Mouse (Mus musculus): ENCODE results near the gene Serping1.
"Not testable (repeated sequence)": the region's sequence is repeated elsewhere in the genome, so short reads cannot be mapped to it uniquely, and the experiment has no call there.

Gene Serping1

GRCm38 (mm10) chr2:84775241-84775640, at the start of gene Serping1:
Gene Serping1, minus strand, starts transcription at chr2:84775444.
- DNase-seq (ENCODE audit: low read depth) = no peak

- no peak for DNase-seq (ENCODE audit: low read depth)
These were observed 48.0 kb upstream of the Serping1 start for GRCm38 (mm10) chr2:84823237-84823636.

DNA sequence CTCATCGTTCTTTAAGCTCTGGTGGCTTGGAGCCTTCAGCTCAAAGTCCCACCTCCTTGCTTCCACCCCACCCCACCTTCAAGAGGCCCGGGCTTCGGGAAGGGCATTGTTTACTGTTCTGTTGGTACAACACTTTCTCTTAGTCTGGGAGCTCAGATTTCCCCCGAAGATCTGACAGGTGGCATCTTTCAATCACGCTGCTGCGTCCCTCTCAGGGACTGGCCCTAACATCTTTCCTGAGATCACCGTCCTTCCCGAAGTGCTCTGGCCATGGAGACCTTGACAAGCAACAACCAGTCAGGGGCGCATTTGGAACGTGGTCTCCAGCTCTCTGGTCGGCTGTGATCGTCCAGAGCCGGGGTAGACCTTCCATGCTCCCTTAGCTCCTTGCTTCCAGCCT, 47.3 kb upstream of the Serping1 start, which contains the start of gene Smtnl1:
TSS of gene Smtnl1 (minus strand) at position 101 of the 400 bp plus-strand sequence.
- DNase-seq (ENCODE audit: low read depth) = no peak

GRCm38 (mm10) chr2:84819861-84820260, 44.6 kb upstream of the Serping1 start:
- DNase-seq (ENCODE audit: low read depth) = no peak

DNA sequence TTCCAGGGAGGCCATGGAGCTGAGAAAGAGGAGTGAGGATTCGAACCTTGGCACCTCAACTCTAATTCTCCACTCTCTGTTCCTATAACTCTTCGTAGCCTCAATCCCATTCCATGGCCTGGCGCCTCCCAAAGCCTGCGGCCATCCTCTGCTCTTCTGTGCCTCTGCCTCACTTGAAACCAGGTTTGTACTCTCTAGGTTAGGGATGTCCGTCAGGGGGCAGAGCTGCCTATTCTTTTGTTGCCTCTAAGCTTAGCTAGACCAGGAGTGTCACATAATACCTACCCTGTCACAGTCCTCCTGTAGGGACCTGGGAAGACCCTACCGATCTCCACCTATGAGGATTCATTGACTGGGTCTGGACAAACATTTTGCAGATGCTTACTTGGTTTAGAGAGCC, 37.4 kb upstream of the Serping1 start:
- DNase-seq (ENCODE audit: low read depth) = no peak

DNA sequence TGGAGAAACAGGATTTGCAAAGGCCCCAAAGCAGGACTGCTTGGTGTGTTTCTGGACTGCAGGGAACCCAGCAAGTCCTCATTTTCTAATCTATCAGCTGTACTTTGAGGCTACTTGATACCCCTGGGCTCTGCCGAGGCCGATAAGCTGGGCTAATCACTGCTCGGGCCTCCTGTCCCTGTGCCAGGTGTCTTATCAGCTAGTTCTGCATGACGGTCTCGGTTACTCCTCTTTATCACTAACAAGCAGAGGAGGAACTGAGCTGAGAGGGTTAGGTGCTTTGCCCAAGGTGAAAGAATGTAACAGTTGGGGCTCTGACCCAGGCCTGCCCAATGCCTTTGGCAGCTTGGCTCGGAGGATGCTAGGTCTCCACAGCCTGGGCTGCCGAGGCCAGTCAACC, 36.6 kb upstream of the Serping1 start:
- peak; percentile 86 for DNase-seq (ENCODE audit: low read depth)

GRCm38 (mm10) chr2:84810886-84811577, 35.8 kb upstream of the Serping1 start:
- DNase-seq (ENCODE audit: low read depth) = peak; percentile 63

DNA sequence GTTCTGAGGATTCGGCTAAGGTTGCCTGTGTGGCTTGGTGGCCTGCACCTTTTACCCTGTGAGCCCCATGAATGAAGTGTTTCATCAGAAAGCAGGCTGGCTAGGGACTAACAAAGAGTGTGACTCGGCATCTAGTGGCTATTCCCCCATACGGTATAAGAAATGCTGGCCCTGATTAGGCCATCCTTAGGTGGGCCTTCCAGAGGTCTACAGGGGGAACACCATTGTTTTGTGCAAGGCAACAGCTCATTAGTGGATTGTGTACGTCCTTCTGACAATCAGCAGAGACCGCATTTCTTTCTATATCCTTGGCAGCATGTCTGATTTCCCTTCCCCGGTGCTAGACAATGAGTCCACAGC, 35.3 kb upstream of the Serping1 start:
- no peak for DNase-seq (ENCODE audit: low read depth)

DNA sequence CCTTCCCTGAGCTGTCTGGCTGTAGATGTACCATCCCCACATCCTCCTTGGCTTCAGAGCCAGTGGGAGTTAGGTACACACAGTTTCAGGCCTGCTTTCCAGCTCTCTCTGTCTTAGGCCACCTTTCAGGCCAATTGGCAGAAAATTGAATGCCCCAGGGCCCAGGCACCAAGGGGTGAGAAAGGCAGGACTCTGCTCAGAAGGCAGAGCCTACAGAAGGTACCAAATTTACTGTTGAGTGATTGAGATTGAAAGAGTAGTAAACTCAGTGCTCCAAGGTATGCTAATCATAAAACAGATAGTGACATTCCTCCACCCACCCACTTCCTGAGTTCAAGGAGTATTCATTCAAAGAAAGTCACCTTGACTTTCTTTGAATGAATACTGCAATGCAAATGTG, 34.1 kb upstream of the Serping1 start:
- DNase-seq (ENCODE audit: low read depth) = no peak

- no peak for DNase-seq (ENCODE audit: low read depth)
These were observed 31.3 kb upstream of the Serping1 start for GRCm38 (mm10) chr2:84806546-84806945.

GRCm38 (mm10) chr2:84803963-84804362, 28.7 kb upstream of the Serping1 start:
- no peak for DNase-seq (ENCODE audit: low read depth)

DNA sequence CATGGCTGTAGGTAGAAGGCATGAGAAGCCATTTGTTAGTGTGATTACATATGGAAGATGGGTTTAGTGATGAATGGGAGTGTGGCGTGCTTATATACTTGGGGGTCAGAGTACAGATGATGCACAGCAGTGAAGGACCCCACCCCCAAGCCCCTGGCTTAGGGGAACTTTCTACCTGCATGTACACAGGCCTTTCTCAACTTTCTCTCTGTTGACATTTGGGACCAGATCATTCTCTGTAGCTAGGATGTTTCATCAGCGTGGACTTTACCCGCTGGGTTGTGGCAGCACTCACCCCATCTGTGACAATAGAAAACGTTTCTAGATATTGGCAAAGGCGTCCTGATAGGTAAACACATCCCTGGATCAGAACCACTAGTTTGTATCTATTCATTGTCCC, 26.0 kb upstream of the Serping1 start:
- not testable (repeated sequence) for DNase-seq (ENCODE audit: low read depth)

DNA sequence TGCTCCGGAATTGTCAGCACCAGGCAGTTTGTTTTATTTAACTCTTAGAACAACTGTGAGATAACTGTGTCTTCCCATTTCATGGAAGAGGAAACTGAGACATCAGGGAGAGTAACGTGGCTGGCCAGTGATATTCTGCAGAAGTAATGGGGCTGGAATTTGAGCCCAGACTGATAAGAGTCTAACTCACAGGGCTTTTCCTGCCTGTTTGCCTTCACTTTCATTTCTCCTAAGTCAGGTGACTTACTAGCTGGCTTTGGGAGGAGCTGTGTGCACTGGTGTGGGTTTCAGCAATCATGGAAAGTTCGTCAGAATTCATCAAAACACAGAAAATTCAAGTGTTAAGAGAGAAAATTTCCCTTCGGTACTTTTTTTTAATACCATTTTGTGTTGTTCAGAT, 25.1 kb upstream of the Serping1 start:
- DNase-seq (ENCODE audit: low read depth) = no peak

DNA sequence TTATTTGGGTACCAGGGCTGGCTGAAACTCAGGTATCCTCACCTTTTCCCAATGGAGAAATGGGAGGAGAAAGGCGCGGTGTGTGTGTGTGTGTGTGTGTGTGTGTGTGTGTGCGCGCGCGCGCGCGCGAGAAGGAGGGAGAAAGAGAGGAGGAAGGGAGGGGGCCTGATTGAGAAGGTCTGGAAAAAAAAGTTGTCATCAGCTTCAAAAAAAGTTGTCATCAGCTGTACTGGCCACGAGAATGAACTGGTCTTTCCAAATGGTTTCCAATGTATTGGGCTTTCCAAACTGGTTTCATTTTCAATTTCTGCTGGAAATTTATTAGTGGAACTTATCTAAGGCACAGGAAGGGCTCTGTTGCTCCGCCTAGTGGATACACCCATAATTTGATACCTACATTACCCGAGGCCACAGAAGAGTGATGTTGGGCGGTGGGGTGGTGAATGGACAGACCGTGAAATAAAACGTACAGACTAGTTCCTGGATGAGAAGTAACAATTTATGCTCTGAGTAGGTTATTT, 23.9 kb upstream of the Serping1 start:
- DNase-seq (ENCODE audit: low read depth) = peak; percentile 82

- peak; percentile 91 for DNase-seq (ENCODE audit: low read depth)
These were observed 23.3 kb upstream of the Serping1 start, which contains the start of gene Ube2l6 for GRCm38 (mm10) chr2:84798493-84798921. Gene Ube2l6, plus strand, starts transcription at chr2:84798828.

DNA sequence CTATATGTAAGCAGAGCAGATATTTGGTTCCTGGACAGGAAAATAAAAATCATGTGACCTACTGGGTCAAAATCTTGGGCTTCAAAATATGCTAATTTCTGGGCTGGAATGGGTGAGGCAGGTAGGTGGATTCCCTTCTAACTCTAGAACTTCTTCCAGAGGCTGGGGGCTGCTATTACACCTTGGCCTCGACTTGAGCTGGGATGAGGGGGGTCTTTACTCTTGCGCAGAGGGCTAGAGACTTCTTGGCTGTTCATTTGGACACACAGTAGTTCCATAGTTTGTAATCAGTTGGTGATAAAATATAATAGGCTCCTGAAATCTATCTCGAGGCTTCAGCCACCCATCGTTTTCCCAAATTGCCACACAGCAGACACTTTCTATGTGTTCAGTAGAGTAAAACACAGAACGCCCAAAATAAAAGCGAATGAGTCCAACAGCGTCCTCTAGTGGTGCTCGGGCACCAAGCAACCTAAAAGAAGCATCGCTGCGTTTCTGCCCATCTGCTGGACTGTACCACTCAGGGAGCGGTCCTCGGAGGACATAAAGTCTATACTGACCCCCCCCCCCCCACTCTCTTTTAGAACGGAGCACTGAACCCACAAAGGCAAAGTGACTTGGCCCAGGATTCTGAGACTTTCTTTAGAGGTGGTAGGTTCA, 22.7 kb upstream of the Serping1 start:
- DNase-seq (ENCODE audit: low read depth) = peak; percentile 86

GRCm38 (mm10) chr2:84793871-84794270, 18.6 kb upstream of the Serping1 start:
- no peak for DNase-seq (ENCODE audit: low read depth)

GRCm38 (mm10) chr2:84793154-84793553, 17.9 kb upstream of the Serping1 start:
- DNase-seq (ENCODE audit: low read depth) = no peak

DNA sequence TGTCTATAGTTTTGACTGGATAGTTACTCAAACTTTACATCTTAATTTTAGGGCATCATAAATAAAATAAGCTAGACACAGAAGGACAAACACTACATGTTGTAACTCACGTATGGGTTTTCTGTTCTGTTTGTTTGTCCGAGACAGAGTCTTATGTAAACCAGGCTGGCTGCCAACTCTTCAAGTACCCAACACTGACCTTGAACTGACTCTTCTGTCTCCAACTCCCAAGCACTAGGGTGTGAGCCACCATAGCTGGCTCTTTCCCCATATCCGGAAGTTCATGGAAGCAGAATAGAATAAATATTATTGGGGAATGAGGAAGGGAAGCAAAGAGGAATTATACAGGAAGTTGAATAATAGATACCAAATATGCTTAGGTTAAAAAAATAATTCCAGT, 17.3 kb upstream of the Serping1 start:
- DNase-seq (ENCODE audit: low read depth) = no peak

- no peak for DNase-seq (ENCODE audit: low read depth)
These were observed 15.2 kb upstream of the Serping1 start for GRCm38 (mm10) chr2:84790418-84790817.

GRCm38 (mm10) chr2:84788316-84788715, 13.1 kb upstream of the Serping1 start:
- DNase-seq (ENCODE audit: low read depth) = no peak

- DNase-seq (ENCODE audit: low read depth) = no peak
These were observed 8.8 kb upstream of the Serping1 start for GRCm38 (mm10) chr2:84783840-84784566.

DNA sequence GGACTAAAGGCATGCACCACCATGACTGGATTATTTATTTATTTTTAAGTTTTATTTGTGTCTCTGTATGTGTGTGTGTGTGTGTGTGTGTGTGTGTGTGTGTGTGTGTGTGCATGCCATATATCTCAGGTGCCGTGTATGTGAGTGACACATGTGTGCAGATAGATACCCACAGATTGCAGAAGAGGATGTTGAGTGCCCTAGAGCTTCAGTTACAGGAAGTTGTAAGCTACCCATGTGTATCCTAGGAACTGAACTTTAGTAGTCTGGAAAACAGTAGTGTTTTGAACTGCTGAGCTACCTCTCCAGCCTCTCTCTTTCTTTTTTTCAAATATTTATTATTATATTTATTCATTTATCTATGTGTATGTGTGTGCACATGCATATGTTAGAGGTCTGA, 8.1 kb upstream of the Serping1 start:
- DNase-seq (ENCODE audit: low read depth) = no peak

Data from c-Kit-positive CD71-positive TER-119-negative erythroid progenitor cells, embryonic 14.5 days (primary cell).